Mouse (Mus musculus) Patski (cell line): Measurements from ENCODE around the gene Ahsg. TPM values are rescaled to one million over a fixed set of nuclear protein-coding genes. Genes with fewer than 3 reads are reported as not detected.

Source experiments
- ATAC-seq: fragments of 100-300 bp; one replicate; pipeline ENCODE4 v1.8.0; 2021
- CTCF ChIA-PET: fragments of 350-600 bp; sonication (Branson Sonifier 250); formaldehyde crosslinking; loops from one replicate; lab custom pipeline; 2022; ENCODE audit warnings: inconsistent platforms; lab: Charles Lee
- POLR2A ChIA-PET: fragments of 350-600 bp; sonication (Branson Sonifier 250); formaldehyde crosslinking; loops from one replicate; lab custom pipeline; 2022; ENCODE audit warnings: antibody characterized with exemption, inconsistent platforms; lab: Charles Lee
- DNase-seq: peaks from one replicate; pipeline ENCODE4 v3.0.0-alpha.2; 2011; ENCODE audit warnings: low read depth, low spot score
- H3K27me3 ChIP-seq: fragments of 371-371 bp; one replicate; pipeline ENCODE4 v1.5.1; 2021
- CTCF ChIP-seq: fragments of 100-300 bp; IDR thresholded peaks from one replicate; pipeline ENCODE4 v1.5.1; 2021
- in situ Hi-C: fragments of 300-500 bp; cut with MboI; formaldehyde crosslinking; loops from 3 replicates; pipeline ENCODE4 v1.11.1; 2018; ENCODE audit warnings: low pct_unique_long_range_greater_than_20kb, mixed read lengths
- polyA plus RNA-seq: library from polyadenylated mRNA; unstranded; gene quantifications from one replicate; pipeline ENCODE4 v1.2.3, GENCODE M21; 2021

The Ahsg gene
- polyA plus RNA-seq, 1 experiment from 2014 or later, result not detected

DNA sequence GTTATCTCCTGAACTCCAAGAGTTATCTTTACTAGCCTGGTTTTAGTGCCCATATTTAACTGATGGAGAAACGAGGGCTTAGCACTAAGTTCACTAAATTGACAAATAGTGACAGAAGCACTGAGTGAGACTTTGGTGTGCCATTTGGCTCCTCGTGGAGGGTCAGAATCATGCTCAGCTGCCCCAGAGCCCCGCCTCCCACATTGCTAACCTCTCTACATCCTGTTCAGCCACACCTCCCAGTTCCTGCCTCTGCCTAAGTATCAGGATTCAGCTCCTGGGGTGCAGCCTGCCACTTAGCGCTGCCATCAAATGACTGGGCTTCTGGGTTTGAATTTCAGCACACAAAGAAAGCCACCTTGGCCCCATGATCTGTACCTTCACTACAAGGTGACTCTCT lies 5.7 kb upstream of the Ahsg start:
- ATAC-seq, result no peak

DNA sequence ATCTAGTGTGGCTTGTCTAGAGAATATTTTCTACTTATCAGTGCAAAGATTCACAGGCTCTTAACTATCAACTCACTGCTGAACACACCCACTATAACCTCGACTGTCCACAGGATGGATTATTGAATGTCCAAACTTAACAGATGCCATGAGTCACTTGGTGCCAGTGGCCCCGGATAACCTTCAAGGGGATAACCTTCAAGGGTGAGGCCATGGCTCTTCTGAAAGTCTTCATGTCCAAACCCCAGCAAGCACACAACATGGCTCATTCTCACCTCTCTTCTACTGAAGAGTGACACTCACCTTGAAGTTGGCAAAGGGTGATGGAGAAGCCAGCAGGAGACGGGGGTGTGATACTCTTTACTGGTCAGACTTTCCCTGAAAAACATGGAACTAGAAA lies 4.4 kb upstream of the Ahsg start:
- no peak for DNase-seq
- ChIA-PET CTCF (no interaction called here), POLR2A (no interaction called here)
- no peaks in the 10 kb centered on the region for H3K27me3 ChIP-seq
- in situ Hi-C loops, result no loop called here
- TF ChIP-seq CTCF, result no peak
- ATAC-seq, result no peak

More for the DNA sequence above, 5.7 kb upstream of the Ahsg start:
- no peak for TF ChIP-seq CTCF
- H3K27me3 ChIP-seq, result no peaks in the 10 kb centered on the region
- POLR2A ChIA-PET, result no interaction called here
- CTCF ChIA-PET, result no interaction called here
- in situ Hi-C loops, result no loop called here
- DNase-seq, result no peak

DNA sequence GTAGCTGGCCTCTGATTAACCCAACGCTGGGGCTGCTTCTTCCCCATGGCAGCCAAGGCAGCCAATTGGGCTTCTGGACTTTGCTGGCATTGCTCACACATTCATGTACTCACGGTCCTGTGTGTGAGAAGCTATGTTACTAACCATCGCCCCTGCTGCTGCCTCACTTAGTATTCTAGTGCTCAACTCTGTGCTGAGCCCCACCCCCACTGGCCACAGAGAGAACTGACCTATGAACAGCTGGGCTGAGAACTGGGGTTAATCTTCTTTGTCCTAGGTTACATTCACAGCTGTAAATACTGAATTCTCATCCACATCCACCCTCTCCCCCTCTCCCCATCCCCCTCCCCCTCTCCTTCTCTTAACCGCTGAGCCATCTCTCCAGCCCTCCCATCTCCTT lies 2.2 kb upstream of the Ahsg start:
- no peaks in the 10 kb centered on the region for H3K27me3 ChIP-seq
- ChIA-PET POLR2A (no interaction called here), CTCF (interaction anchor here (1.9 kb wide), 1 partner anchor 8 kb away, joined by 4 read pairs; no protein-coding TSS in a partner anchor)
- ATAC-seq, result no peak
- in situ Hi-C loops, result no loop called here
- no peak for DNase-seq
- TF ChIP-seq CTCF, result no peak

DNA sequence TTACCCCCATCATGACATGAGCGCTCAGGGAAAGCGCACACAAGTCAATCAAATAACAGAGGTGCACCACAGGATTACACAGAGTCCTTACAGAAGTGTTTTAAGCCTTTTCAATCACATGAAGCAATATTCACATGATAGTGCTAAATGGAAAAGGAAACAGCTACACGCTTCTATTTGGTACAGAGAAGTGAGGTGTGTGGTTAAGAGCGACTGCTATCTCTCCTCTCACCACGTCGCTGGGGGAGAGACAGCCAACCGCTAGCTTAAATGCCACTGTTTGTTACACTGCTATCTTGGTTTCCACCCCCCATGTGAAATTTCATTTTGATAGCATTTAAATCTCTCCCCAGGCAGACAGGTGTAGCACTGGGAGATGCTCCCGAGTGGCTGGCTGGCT lies 1.4 kb upstream of the Ahsg start:
- in situ Hi-C loops, result no loop called here

DNA sequence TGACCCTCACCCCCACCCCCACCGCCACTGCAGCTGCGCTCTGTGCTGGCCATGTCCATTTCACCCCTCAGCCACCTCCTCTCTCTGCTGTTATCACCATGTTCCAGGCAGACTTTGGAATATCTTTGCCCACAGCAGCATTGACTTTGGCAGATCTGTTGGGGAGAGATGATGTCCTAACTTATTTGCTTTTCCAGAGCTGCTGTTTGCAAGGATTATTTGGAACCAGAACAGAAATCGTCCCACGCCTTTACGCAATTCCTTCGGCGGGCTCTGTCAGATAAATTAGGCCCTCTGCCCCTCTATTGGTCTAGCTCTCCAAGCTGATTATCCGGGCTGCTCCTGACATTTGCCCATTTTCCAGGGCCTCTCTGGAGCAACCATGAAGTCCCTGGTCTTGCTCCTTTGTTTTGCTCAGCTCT lies 667 bp downstream of the Ahsg start:
- no peak for TF ChIP-seq CTCF
- H3K27me3 ChIP-seq, result peaks cover 10% of the 10 kb centered on the region
- POLR2A ChIA-PET, result no interaction called here
- CTCF ChIA-PET, result interaction anchor here (1.4 kb wide), 1 partner anchor 9 kb away, joined by 4 read pairs; no protein-coding TSS in a partner anchor
- ATAC-seq, result no peak
- DNase-seq, result no peak
- in situ Hi-C loops, result no loop called here

More for the DNA sequence above, 1.4 kb upstream of the Ahsg start:
- no peak for ATAC-seq
- no peak for DNase-seq
- ChIA-PET CTCF (no interaction called here), POLR2A (no interaction called here)
- TF ChIP-seq CTCF, result no peak
- H3K27me3 ChIP-seq, result no peaks in the 10 kb centered on the region

DNA sequence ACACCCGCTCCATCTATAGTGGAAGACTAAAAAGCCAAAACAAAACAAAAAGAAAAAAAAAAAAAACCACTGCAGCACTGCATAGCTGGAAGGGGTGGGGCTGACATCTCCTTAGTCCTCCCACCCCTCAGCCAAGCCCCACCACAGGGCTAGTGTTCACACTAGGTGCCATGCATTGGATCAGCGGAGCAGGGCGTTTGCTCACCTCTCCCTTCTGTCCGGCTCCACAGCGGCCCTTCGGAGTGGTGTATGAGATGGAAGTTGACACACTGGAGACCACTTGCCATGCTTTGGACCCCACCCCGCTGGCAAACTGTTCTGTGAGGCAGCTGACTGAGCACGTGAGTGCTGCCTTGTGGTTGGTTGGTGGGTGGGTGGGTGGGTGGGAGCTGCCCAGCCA lies 3.0 kb downstream of the Ahsg start:
- TF ChIP-seq CTCF, result no peak
- DNase-seq, result no peak
- in situ Hi-C loops, result no loop called here
- ChIA-PET CTCF (interaction anchor here (1.4 kb wide), 1 partner anchor 10 kb away, joined by 3 read pairs; no protein-coding TSS in a partner anchor), POLR2A (no interaction called here)
- no peak for ATAC-seq
- peaks cover 13% of the 10 kb centered on the region for H3K27me3 ChIP-seq

DNA sequence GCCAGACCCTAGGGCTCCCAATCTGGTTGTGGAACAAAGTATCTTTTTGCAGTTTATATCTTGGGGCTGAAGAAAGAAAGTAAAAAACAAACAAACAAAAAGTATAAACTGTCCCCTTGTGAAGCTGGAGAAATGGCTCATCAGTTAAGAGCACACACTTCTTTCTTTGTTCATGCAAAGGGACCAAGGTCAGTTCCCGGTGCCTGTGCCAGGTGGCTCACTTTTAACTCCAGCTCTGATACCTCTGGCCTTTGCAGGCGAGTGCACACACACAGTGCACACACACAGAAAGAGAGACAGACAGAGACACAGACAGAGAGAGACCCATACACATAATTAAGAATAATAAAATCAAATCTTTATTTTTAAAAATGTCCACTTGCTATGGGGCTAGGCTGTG lies 5.5 kb downstream of the Ahsg start:
- ChIA-PET CTCF (no interaction called here), POLR2A (no interaction called here)
- peaks cover 13% of the 10 kb centered on the region for H3K27me3 ChIP-seq
- no peak for TF ChIP-seq CTCF
- ATAC-seq, result no peak
- in situ Hi-C loops, result no loop called here
- no peak for DNase-seq

DNA sequence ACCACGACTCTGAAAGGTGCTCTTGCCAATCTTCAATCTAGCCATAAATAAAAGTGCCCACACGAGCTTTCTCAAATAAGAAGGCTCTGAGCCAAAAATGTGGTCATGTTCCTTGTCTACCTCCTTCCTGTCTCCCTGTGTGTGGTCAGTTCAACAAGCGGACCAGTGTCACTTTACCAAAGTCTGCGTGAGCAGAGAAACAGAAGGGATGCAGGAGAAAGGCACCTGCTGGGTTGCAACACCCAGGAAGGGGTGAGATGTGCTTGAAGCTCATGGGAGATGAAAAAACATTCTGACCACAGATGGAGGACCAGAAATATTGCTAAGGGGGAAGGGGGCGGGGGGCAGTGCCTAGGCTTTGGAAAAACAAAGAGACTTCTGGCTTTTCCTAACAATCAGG lies 8.3 kb downstream of the Ahsg start:
- POLR2A ChIA-PET, result interaction anchor here (0.7 kb wide), 1 partner anchor 41 kb away, joined by 6 read pairs; no protein-coding TSS in a partner anchor
- in situ Hi-C loops, result no loop called here
- DNase-seq (no peak), ATAC-seq (no peak)
- peaks cover 19% of the 10 kb centered on the region for H3K27me3 ChIP-seq
- no peak for TF ChIP-seq CTCF
- CTCF ChIA-PET, result interaction anchor here (0.8 kb wide), 1 partner anchor 92 kb away, joined by 3 read pairs; no protein-coding TSS in a partner anchor

DNA sequence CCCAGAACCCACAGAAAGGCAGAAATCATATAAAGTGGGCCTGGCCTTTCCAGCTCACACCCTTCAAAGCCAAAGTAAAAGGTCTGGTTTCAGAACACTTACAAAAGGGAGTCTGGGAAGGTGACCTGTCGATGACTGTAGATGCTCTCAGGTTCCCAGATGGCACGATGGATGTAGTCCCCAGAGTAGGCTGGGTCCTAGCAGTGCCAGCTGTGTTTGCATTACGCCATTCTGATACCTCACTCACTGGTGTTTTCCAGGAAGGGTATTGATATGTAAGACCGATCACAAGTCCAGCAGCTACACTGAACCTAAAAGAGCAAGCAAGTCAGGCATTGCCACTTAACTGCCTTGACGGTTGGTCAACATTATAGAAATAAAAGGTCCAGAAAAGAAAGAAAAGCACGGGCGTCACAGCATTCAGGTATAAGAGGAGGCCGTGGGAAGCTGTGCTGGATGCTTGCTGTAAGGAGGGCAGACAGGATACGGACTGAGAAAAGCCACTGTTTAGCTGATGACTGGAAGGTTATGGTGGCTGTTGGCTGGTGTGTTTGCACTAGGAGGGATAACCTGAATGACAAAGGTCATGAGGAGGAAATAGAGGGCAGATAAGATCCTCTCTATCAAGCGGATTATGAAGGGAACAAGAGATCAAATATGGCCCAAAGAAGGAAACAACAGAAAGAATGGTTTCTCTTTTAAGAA lies 8.9 kb downstream of the Ahsg start:
- no peak for ATAC-seq
- POLR2A ChIA-PET, result interaction anchor here (1.4 kb wide), 1 partner anchor 16 kb away, joined by 3 read pairs; no protein-coding TSS in a partner anchor
- in situ Hi-C loops, result no loop called here
- CTCF ChIA-PET, result interaction anchor here (0.8 to 1.1 kb wide), 2 partner anchors 22 to 92 kb away, joined by 3 read pairs; no protein-coding TSS in a partner anchor
- DNase-seq, result no peak
- TF ChIP-seq CTCF, result no peak
- H3K27me3 ChIP-seq, result peaks cover 19% of the 10 kb centered on the region

DNA sequence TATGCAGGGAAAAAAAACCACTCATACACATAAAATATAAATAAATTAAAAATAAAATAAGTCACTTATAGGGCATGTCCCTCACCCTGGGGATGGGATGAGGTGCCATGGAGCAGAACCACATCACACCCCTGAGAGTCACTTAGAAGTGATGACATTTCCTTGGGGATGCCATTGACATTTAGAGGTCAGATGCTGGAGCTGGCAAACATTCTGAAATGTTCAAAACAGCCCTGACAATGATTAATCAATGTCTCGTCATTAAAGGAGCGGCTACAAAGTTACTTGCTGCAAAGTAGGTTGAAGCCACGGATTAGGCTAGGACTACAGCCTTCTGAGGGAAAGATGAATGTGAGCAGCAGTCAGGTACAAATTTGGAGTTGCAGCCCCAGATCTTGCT lies 10.2 kb downstream of the Ahsg start:
- ChIA-PET CTCF (interaction anchor here (1.1 kb wide), 1 partner anchor 17 kb away, joined by 3 read pairs; the partner anchor contains the start of gene Fetub), POLR2A (no interaction called here)
- no peak for TF ChIP-seq CTCF
- in situ Hi-C loops, result no loop called here
- ATAC-seq (no peak), DNase-seq (no peak)
- H3K27me3 ChIP-seq, result peaks cover 13% of the 10 kb centered on the region

DNA sequence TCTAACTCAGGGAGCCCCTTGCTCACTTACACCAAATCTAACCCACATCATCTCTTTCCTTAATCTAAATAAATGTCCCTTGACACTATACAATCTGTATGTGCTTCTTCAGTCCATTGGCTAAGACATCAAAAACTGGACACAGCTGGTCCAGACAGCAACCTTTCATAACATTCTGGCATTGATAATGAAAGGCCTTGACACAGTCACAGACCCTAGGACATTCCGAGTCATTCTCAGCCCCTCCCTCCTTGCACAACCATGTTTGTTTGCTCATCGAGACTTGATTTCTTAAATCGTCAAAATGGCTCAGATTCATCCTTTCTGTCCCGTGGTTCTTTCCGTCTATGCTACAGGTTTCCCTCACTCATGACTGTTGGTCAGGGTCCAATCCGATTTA lies 18.2 kb downstream of the Ahsg start:
- no peak for DNase-seq
- peaks cover under 1% of the 10 kb centered on the region for H3K27me3 ChIP-seq
- POLR2A ChIA-PET, result no interaction called here
- in situ Hi-C loops, result no loop called here
- TF ChIP-seq CTCF, result no peak
- no peak for ATAC-seq
- CTCF ChIA-PET, result no interaction called here
